Mouse (Mus musculus) hindbrain, embryonic 10.5 days (tissue): ENCODE measurements around the gene Palm. TPM values are rescaled to one million over a fixed set of nuclear protein-coding genes. Genes with fewer than 3 reads are reported as not detected.

Source experiments
- DNase-seq: peaks from one replicate; pipeline ENCODE4 v3.0.0-alpha.2; 2017; ENCODE audit warnings: low spot score
- H3K27ac ChIP-seq: fragments of 300-500 bp; sonication (generic); 2 replicates; pipeline ENCODE4 v1.5.1; 2016; ENCODE audit warnings: mild to moderate bottlenecking, moderate library complexity
- H3K27me3 ChIP-seq: fragments of 300-500 bp; sonication (generic); 2 replicates; pipeline ENCODE4 v1.6.1; 2016; ENCODE audit warnings: mild to moderate bottlenecking; ENCODE audit not compliant: poor library complexity, insufficient read depth, severe bottlenecking
- H3K36me3 ChIP-seq: fragments of 300-500 bp; sonication (generic); 2 replicates; pipeline ENCODE4 v1.6.1; 2016; ENCODE audit warnings: mild to moderate bottlenecking, moderate library complexity
- H3K4me1 ChIP-seq: fragments of 300-500 bp; sonication (generic); replicated peaks from 2 replicates; pipeline ENCODE4 v1.6.1; 2016; ENCODE audit warnings: mild to moderate bottlenecking
- H3K4me3 ChIP-seq: fragments of 300-500 bp; sonication (generic); 2 replicates; pipeline ENCODE4 v1.5.1; 2016; ENCODE audit warnings: mild to moderate bottlenecking, moderate library complexity
- H3K9me3 ChIP-seq: fragments of 300-500 bp; sonication (generic); 2 replicates; pipeline ENCODE4 v1.6.1; 2016; ENCODE audit warnings: mild to moderate bottlenecking, moderate library complexity
- WGBS: fragments of 180-500 bp; shearing (Covaris S2); methylation state at CpG from one replicate; pipeline ENCODE4 v1.1.7; 2016; 5-methylcytosine and 5-hydroxymethylcytosine counted together
- polyA plus RNA-seq: library from polyadenylated mRNA; unstranded; fragments of >200 nt; fragmentation: Nextera tagmentation; extraction: Ambion mirVana; gene quantifications from 2 replicates; pipeline ENCODE4 v1.2.1, GENCODE M21; 2016

The Palm gene
- polyA plus RNA-seq, 1 experiment from 2014 or later = 175 TPM

DNA sequence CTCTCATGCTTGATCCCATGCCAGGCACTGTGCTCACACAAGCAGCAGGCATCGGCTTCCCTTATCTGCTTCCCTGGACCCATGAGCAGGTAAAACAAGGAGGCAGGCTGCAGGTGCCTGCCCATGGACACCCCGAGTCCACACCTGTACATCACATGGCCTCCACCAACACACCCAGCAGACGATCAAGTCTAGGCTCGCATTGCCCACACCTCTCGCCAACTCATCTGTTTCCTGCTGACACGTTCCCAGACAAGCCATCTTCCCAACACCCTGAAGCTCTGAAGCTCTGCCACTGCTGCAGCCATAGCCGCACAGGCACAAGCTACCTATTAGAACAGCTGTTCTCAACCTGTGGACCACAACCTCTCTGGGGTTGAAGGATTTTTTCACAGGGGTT is 29.1 kb upstream of the Palm start:
- no peaks in the 10 kb centered on the region for H3K27me3 ChIP-seq
- H3K36me3 ChIP-seq = peaks cover 52% of the 10 kb centered on the region
- H3K9me3 ChIP-seq = no peaks in the 10 kb centered on the region
- 90% methylated on average over 7 of the region's 7 CpGs for WGBS
- no peak overlapping the region for H3K27ac ChIP-seq
- DNase-seq = no peak
- no peak overlapping the region; the same call in 1 of the 2 replicates for H3K4me3 ChIP-seq
- peaks cover 61% of the 10 kb centered on the region for H3K4me1 ChIP-seq

GRCm38 (mm10) chr10:79765228-79765745 is 28.1 kb upstream of the Palm start:
- 84% methylated on average over 2 of the region's 2 CpGs for WGBS
- no peak for DNase-seq
- peaks cover 42% of the 10 kb centered on the region for H3K36me3 ChIP-seq
- peaks cover 61% of the 10 kb centered on the region for H3K4me1 ChIP-seq
- peaks cover under 1% of the 10 kb centered on the region; the same call in 1 of the 2 replicates for H3K27me3 ChIP-seq
- no peaks in the 10 kb centered on the region for H3K9me3 ChIP-seq
- H3K4me3 ChIP-seq = peak overlapping the region; percentile 73
- no peak overlapping the region for H3K27ac ChIP-seq

- Histone ChIP-seq H3K9me3 (no peaks in the 10 kb centered on the region), H3K4me3 (peak overlapping the region; percentile 73), H3K27me3 (peaks cover 8% of the 10 kb centered on the region; the same call in 1 of the 2 replicates), H3K4me1 (peaks cover 61% of the 10 kb centered on the region), H3K36me3 (peaks cover 34% of the 10 kb centered on the region), H3K27ac (peak overlapping the region; percentile 95)
- WGBS = 10% methylated on average over 16 of the region's 16 CpGs
- no peak for DNase-seq
Observed at GRCm38 (mm10) chr10:79766001-79766507, 27.3 kb upstream of the Palm start.

GRCm38 (mm10) chr10:79766508-79767325 is 26.7 kb upstream of the Palm start, which contains the start of gene Rnf126:
TSS of gene Rnf126 (minus strand) at chr10:79766952.
- Histone ChIP-seq H3K9me3 (no peaks in the 10 kb centered on the region), H3K27ac (peak within 1 kb of the TSS; percentile 95), H3K36me3 (peaks cover 28% of the 10 kb centered on the region), H3K27me3 (peaks cover 10% of the 10 kb centered on the region; the same call in 1 of the 2 replicates), H3K4me1 (peaks cover 61% of the 10 kb centered on the region), H3K4me3 (peak within 1 kb of the TSS; percentile 73)
- DNase-seq = peak; percentile 100
- under 1% methylated on average over 101 of the region's 101 CpGs for WGBS

GRCm38 (mm10) chr10:79767372-79768244 is 25.8 kb upstream of the Palm start:
- whole genome bisulfite sequencing = 14% methylated on average over 40 of the region's 40 CpGs
- H3K4me1 ChIP-seq = peaks cover 60% of the 10 kb centered on the region
- H3K27ac ChIP-seq = peak overlapping the region; percentile 95
- H3K4me3 ChIP-seq = peak overlapping the region; percentile 73
- peaks cover 10% of the 10 kb centered on the region; the same call in 1 of the 2 replicates for H3K27me3 ChIP-seq
- peak; percentile 96 for DNase-seq
- peaks cover 19% of the 10 kb centered on the region for H3K36me3 ChIP-seq
- peaks cover 4% of the 10 kb centered on the region; the same call in 1 of the 2 replicates for H3K9me3 ChIP-seq

DNA sequence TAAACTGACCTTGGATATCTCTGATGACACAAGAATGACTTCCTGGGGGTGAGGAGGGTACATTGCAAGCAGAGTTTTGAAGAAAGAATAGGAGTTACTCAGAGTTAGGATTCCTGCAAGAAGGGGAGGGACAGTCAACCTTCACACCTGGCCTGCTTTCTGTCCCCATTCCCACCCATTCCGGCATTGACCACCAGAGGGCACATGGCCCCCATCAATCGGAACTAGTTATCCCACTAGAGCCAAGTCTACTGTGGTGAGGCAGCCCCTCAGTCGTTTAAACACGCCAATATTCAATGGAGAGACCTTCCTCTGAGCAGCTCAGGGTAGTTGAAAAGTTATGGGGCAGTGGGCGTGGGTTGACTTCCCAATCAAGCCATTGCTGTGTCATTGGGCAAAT is 25.0 kb upstream of the Palm start:
- under 1% methylated on average over 5 of the region's 5 CpGs for WGBS
- Histone ChIP-seq H3K27me3 (peaks cover 10% of the 10 kb centered on the region; the same call in 1 of the 2 replicates), H3K27ac (no peak overlapping the region), H3K9me3 (peaks cover 4% of the 10 kb centered on the region; the same call in 1 of the 2 replicates), H3K36me3 (peaks cover 11% of the 10 kb centered on the region; the same call in 1 of the 2 replicates), H3K4me3 (peak overlapping the region; percentile 73), H3K4me1 (peaks cover 52% of the 10 kb centered on the region)
- DNase-seq = peak; percentile 85

- Histone ChIP-seq H3K27me3 (peaks cover 10% of the 10 kb centered on the region; the same call in 1 of the 2 replicates), H3K4me1 (peaks cover 43% of the 10 kb centered on the region), H3K36me3 (peaks cover 8% of the 10 kb centered on the region; the same call in 1 of the 2 replicates), H3K27ac (no peak overlapping the region), H3K4me3 (no peak overlapping the region), H3K9me3 (peaks cover 4% of the 10 kb centered on the region; the same call in 1 of the 2 replicates)
- WGBS = 70% methylated on average over 4 of the region's 4 CpGs
- no peak for DNase-seq
Observed at GRCm38 (mm10) chr10:79769329-79769728, 24.0 kb upstream of the Palm start.

GRCm38 (mm10) chr10:79772320-79772719 is 21.1 kb upstream of the Palm start:
- H3K27me3 ChIP-seq = peaks cover 24% of the 10 kb centered on the region
- DNase-seq = no peak
- peaks cover 7% of the 10 kb centered on the region; the same call in 1 of the 2 replicates for H3K9me3 ChIP-seq
- peaks cover 25% of the 10 kb centered on the region for H3K4me1 ChIP-seq
- WGBS = 88% methylated on average over 3 of the region's 3 CpGs
- no peaks in the 10 kb centered on the region for H3K36me3 ChIP-seq
- no peak overlapping the region for H3K4me3 ChIP-seq
- no peak overlapping the region for H3K27ac ChIP-seq

- Histone ChIP-seq H3K36me3 (no peaks in the 10 kb centered on the region), H3K4me1 (peaks cover 26% of the 10 kb centered on the region), H3K4me3 (no peak overlapping the region), H3K9me3 (peaks cover 7% of the 10 kb centered on the region; the same call in 1 of the 2 replicates), H3K27ac (no peak overlapping the region), H3K27me3 (peaks cover 33% of the 10 kb centered on the region)
- 87% methylated on average over 2 of the region's 2 CpGs for WGBS
- DNase-seq = no peak
Observed at GRCm38 (mm10) chr10:79773208-79773607, 20.2 kb upstream of the Palm start.

GRCm38 (mm10) chr10:79774486-79775279 is 18.7 kb upstream of the Palm start:
- no peak for DNase-seq
- Histone ChIP-seq H3K27me3 (peaks cover 48% of the 10 kb centered on the region), H3K4me3 (no peak overlapping the region), H3K9me3 (peaks cover 7% of the 10 kb centered on the region; the same call in 1 of the 2 replicates), H3K36me3 (no peaks in the 10 kb centered on the region), H3K4me1 (peaks cover 25% of the 10 kb centered on the region), H3K27ac (no peak overlapping the region)
- WGBS = 71% methylated on average over 5 of the region's 5 CpGs

GRCm38 (mm10) chr10:79777103-79777531 is 16.3 kb upstream of the Palm start, which contains the start of gene Fstl3:
TSS of gene Fstl3 (plus strand) at chr10:79777272.
- 2% methylated on average over 39 of the region's 39 CpGs for WGBS
- peak within 1 kb of the TSS; percentile 75 for H3K27ac ChIP-seq
- peak; percentile 32 for DNase-seq

More at GRCm38 (mm10) chr10:79777103-79777531, 16.3 kb upstream of the Palm start, which contains the start of gene Fstl3:
- Histone ChIP-seq H3K4me3 (peak within 1 kb of the TSS; percentile 52), H3K9me3 (peaks cover 7% of the 10 kb centered on the region; the same call in 1 of the 2 replicates), H3K4me1 (peaks cover 44% of the 10 kb centered on the region), H3K36me3 (no peaks in the 10 kb centered on the region), H3K27me3 (peaks cover 59% of the 10 kb centered on the region)
